9 mouse cellular contexts compared by ENCODE assay signal in genomic region chr9:37460043-37460960, GRCm38 (mm10). TPM values are rescaled to one million over a fixed set of nuclear protein-coding genes. Genes with fewer than 3 reads are reported as not detected.
DNase-seq lines count a peak whose midpoint lies in the region; ATAC-seq and TF ChIP-seq lines count a peak whose summit lies in the region.
"Had no signal": no experiment of that assay in that cellular context is flagged by ENCODE, and none has a peak within 500 bp of the region (broad histone marks: within the 10 kb centered on the region; RNA-seq: fewer than 3 reads in every experiment).

No protein-coding gene starts in this region.

- peak overlapping the region; percentile 84 for H3K9ac ChIP-seq in forebrain, embryonic 14.5 days (ENCODE audit: low read length)
- peak overlapping the region; percentile 55 for H3K9ac ChIP-seq in limb, embryonic 13.5 days
- peak overlapping the region; percentile 84 for H3K9ac ChIP-seq in midbrain, postnatal 0 days (replicated peaks; ENCODE audit: low read length, poor library complexity, severe bottlenecking)

- no peaks in the 10 kb centered on the region for H3K9me3 ChIP-seq in forebrain, embryonic 14.5 days (replicated peaks; ENCODE audit: control insufficient read depth, low read length)
- no peaks in the 10 kb centered on the region for H3K9me3 ChIP-seq in limb, embryonic 13.5 days
- H3K9me3 ChIP-seq in midbrain, postnatal 0 days (ENCODE audit: low read length): no peaks in the 10 kb centered on the region

- under 1% methylated on average over 68 of the region's 81 CpGs for WGBS in forebrain, embryonic 14.5 days
- WGBS in limb, embryonic 13.5 days: under 1% methylated on average over 76 of the region's 81 CpGs
- under 1% methylated on average over 67 of the region's 81 CpGs for WGBS in midbrain, postnatal 0 days

- TF ChIP-seq CTCF in midbrain, postnatal 0 days (IDR thresholded peaks at IDR 0.05): no peak

- H3K27me3 ChIP-seq in forebrain, embryonic 14.5 days (replicated peaks; ENCODE audit: control insufficient read depth, insufficient read depth, low read length): peaks cover 9% of the 10 kb centered on the region
- peaks cover 89% of the 10 kb centered on the region for H3K27me3 ChIP-seq in limb, embryonic 13.5 days
- peaks cover 13% of the 10 kb centered on the region; the same call in 1 of the 2 replicates for H3K27me3 ChIP-seq in midbrain, postnatal 0 days (ENCODE audit: insufficient read depth, low read length)

- H3K4me2 ChIP-seq in forebrain, embryonic 14.5 days (ENCODE audit: low read length): peak overlapping the region; percentile 97
- peak overlapping the region; percentile 95 for H3K4me2 ChIP-seq in limb, embryonic 13.5 days (replicated peaks)
- peak overlapping the region; percentile 93 for H3K4me2 ChIP-seq in midbrain, postnatal 0 days (ENCODE audit: low read depth, low read length, poor library complexity, severe bottlenecking)

- H3K4me3 ChIP-seq in forebrain, embryonic 14.5 days (ENCODE audit: low read depth, low read length): peak overlapping the region; percentile 62
- peak overlapping the region; percentile 53 for H3K4me3 ChIP-seq in limb, embryonic 13.5 days
- H3K4me3 ChIP-seq in midbrain, postnatal 0 days (ENCODE audit: low read depth, low read length): peak overlapping the region; percentile 62

- peak overlapping the region; percentile 75 for H3K27ac ChIP-seq in forebrain, embryonic 14.5 days (ENCODE audit: low read depth, low read length)
- H3K27ac ChIP-seq in limb, embryonic 13.5 days: no peak overlapping the region
- H3K27ac ChIP-seq in midbrain, postnatal 0 days (ENCODE audit: low read depth, low read length): peak overlapping the region; percentile 77
- H3K27ac ChIP-seq: macrophage had no signal

- ATAC-seq in forebrain, embryonic 14.5 days: peak; percentile 52
- ATAC-seq in inflammation-experienced regulatory T-cells, adult 6 months: peak; percentile 13
- ATAC-seq in limb, embryonic 13.5 days (ENCODE audit: low FRiP score, low read depth): no peak; the same call in 1 of the 2 replicates
- ATAC-seq in midbrain, postnatal 0 days (ENCODE audit: low FRiP score): peak; percentile 77

- peak; percentile 41 for DNase-seq in kidney, adult 18-20 months
- DNase-seq in kidney, adult 9 months: no peak
- peak; percentile 27 for DNase-seq in cerebellum, adult 11 months
- DNase-seq in forebrain, embryonic 14.5 days (ENCODE audit: low spot score): peak; percentile 58
- DNase-seq in midbrain, postnatal 0 days (ENCODE audit: low spot score): peak; percentile 47
- DNase-seq in natural killer cell, adult 2 months (ENCODE audit: low spot score in 2 of 2): no peak

- peaks cover 29% of the 10 kb centered on the region for H3K4me1 ChIP-seq in forebrain, embryonic 14.5 days (ENCODE audit: control insufficient read depth, insufficient read depth, low read length)
- peaks cover 26% of the 10 kb centered on the region for H3K4me1 ChIP-seq in limb, embryonic 13.5 days
- H3K4me1 ChIP-seq in midbrain, postnatal 0 days (ENCODE audit: insufficient read depth, low read length): peaks cover 12% of the 10 kb centered on the region

- no peaks in the 10 kb centered on the region for H3K36me3 ChIP-seq in forebrain, embryonic 14.5 days (ENCODE audit: control insufficient read depth, insufficient read depth, low read length)
- H3K36me3 ChIP-seq in limb, embryonic 13.5 days: no peaks in the 10 kb centered on the region
- H3K36me3 ChIP-seq in midbrain, postnatal 0 days (ENCODE audit: insufficient read depth, low read length): no peaks in the 10 kb centered on the region

RNA-seq across cellular contexts. Expression of gene Robo3, which starts 27.3 kb away (rescaled TPM):
- polyA plus RNA-seq in forebrain, embryonic 14.5 days (2014; fragmentation: Nextera tagmentation; extraction: Ambion mirVana): 2.5 and 2.6 TPM in 2 replicates
- polyA plus RNA-seq in inflammation-experienced regulatory T-cells, adult 6 months (2017; shearing (Covaris generic)): not detected
- polyA plus RNA-seq in limb, embryonic 13.5 days (2015; fragmentation: Nextera tagmentation; extraction: Ambion mirVana): 0.05 and 0.10 TPM in 2 replicates
- total RNA-seq in midbrain, postnatal 0 days (2014; rRNA removed): 2.8 and 2.9 TPM in 2 replicates
- 0.88 and 1.0 TPM in 2 replicates for polyA plus RNA-seq in midbrain, postnatal 0 days (2015; fragmentation: Nextera tagmentation; extraction: Ambion mirVana)
- polyA plus RNA-seq: macrophage had no signal

RNA-seq across cellular contexts. Expression of gene Msantd2, which starts 28.8 kb away (rescaled TPM):
- polyA plus RNA-seq in forebrain, embryonic 14.5 days (2014; fragmentation: Nextera tagmentation; extraction: Ambion mirVana): 29.2 and 33.6 TPM in 2 replicates
- polyA plus RNA-seq in inflammation-experienced regulatory T-cells, adult 6 months (2017; shearing (Covaris generic)): 10 to 100 TPM in 2 of 3 experiments, 1 to 10 TPM in 1; 5.3 to 16.0 (median 11.6) TPM
- polyA plus RNA-seq in limb, embryonic 13.5 days (2015; fragmentation: Nextera tagmentation; extraction: Ambion mirVana): 30.1 and 33.2 TPM in 2 replicates
- 37.0 and 55.1 TPM in 2 replicates for total RNA-seq in midbrain, postnatal 0 days (2014; rRNA removed)
- 20.5 and 21.1 TPM in 2 replicates for polyA plus RNA-seq in midbrain, postnatal 0 days (2015; fragmentation: Nextera tagmentation; extraction: Ambion mirVana)

RNA-seq across cellular contexts. Expression of gene Robo4, which starts 58.6 kb away (rescaled TPM):
- polyA plus RNA-seq in forebrain, embryonic 14.5 days (2014; fragmentation: Nextera tagmentation; extraction: Ambion mirVana): 3.3 and 3.7 TPM in 2 replicates
- polyA plus RNA-seq in inflammation-experienced regulatory T-cells, adult 6 months (2017; shearing (Covaris generic)): not detected
- polyA plus RNA-seq in limb, embryonic 13.5 days (2015; fragmentation: Nextera tagmentation; extraction: Ambion mirVana): 10.3 and 11.9 TPM in 2 replicates
- total RNA-seq in midbrain, postnatal 0 days (2014; rRNA removed): 10.1 and 12.6 TPM in 2 replicates
- polyA plus RNA-seq in midbrain, postnatal 0 days (2015; fragmentation: Nextera tagmentation; extraction: Ambion mirVana): 3.6 and 4.0 TPM in 2 replicates
- polyA plus RNA-seq: macrophage had no signal

Comparison
In these comparisons a context has a peak if more than half of its experiments do, and no peak if none do; other contexts are left out.
1. DNase-seq: peak in kidney, adult 18-20 months (single experiment), cerebellum, adult 11 months (single experiment), forebrain, embryonic 14.5 days (single experiment) and midbrain, postnatal 0 days (single experiment); none in kidney, adult 9 months (single experiment) and natural killer cell, adult 2 months (0 of 2).
2. Peak in every context shown above with its lines, with median percentiles within 50 percentile points of each other: H3K4me2 ChIP-seq, H3K4me3 ChIP-seq and H3K9ac ChIP-seq.